29 mouse cellular contexts compared by ENCODE assay signal in the genomic region with DNA sequence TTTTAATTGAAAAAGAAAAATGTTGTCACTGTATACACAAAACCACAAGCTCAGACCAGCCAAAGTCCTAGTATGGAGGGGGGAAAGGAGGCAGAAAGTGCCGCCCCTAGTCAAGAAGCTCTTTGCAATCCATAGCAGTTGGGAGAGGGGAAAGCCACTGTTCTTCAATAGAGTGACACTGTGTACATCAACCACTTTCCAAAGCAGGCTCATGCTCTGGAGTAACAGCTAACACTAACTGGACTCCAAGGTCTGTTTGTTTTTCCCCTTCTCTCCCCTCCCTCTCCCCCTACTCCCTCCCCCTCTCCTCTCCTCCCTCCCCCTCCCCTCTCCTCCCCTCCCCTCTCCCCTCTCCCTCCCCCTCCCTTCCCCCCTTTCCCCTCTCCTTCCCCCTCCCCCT. TPM values are rescaled to one million over a fixed set of nuclear protein-coding genes. Genes with fewer than 3 reads are reported as not detected.
A peak's percentile ranks its signal among the peaks of the same experiment; 100 is the strongest.
DNase-seq lines count a peak whose midpoint lies in the region; ATAC-seq and TF ChIP-seq lines count a peak whose summit lies in the region.
"Had no signal": no experiment of that assay in that cellular context is flagged by ENCODE, and none has a peak within 500 bp of the region (broad histone marks: within the 10 kb centered on the region; RNA-seq: fewer than 3 reads in every experiment).

No protein-coding gene starts in this region.

- 0 out of 2 replicates have a peak overlapping the region, but pooled peaks have one; percentile 20 for H3K27ac ChIP-seq in liver, embryonic 12.5 days
- no peak overlapping the region; the same call in 1 of the 2 replicates for H3K27ac ChIP-seq in liver, postnatal 0 days (ENCODE audit: low read depth)
- H3K27ac ChIP-seq in liver, embryonic 13.5 days = peak overlapping the region; percentile 9; the same call in 1 of the 2 replicates
- H3K27ac ChIP-seq in liver, embryonic 16.5 days (ENCODE audit: low read length) = no peak overlapping the region
- H3K27ac ChIP-seq: forebrain, embryonic 10.5 days; forebrain, embryonic 13.5 days; gastrocnemius, adult 2 months; heart, embryonic 13.5 days; hindbrain, embryonic 14.5 days; hindbrain, postnatal 0 days had no signal

- no peak overlapping the region for H3K4me2 ChIP-seq in liver, embryonic 12.5 days
- H3K4me2 ChIP-seq in liver, postnatal 0 days (ENCODE audit: low read depth, low read length) = no peak overlapping the region
- H3K4me2 ChIP-seq in liver, embryonic 13.5 days = no peak overlapping the region
- no peak overlapping the region for H3K4me2 ChIP-seq in liver, embryonic 16.5 days (ENCODE audit: low read depth, low read length)
- H3K4me2 ChIP-seq: forebrain, embryonic 13.5 days; heart, embryonic 13.5 days; hindbrain, embryonic 14.5 days had no signal

- H3K4me3 ChIP-seq in liver, embryonic 12.5 days = no peak overlapping the region
- H3K4me3 ChIP-seq in liver, postnatal 0 days (ENCODE audit: low read depth, low read length) = no peak overlapping the region
- no peak overlapping the region for H3K4me3 ChIP-seq in liver, embryonic 13.5 days (replicated peaks)
- no peak overlapping the region for H3K4me3 ChIP-seq in liver, embryonic 16.5 days (ENCODE audit: low read depth, low read length)
- H3K4me3 ChIP-seq: forebrain, embryonic 10.5 days; forebrain, embryonic 13.5 days; gastrocnemius, adult 2 months; heart, embryonic 13.5 days had no signal

- ATAC-seq in liver, embryonic 12.5 days = peak; percentile 49; the same call in 1 of the 2 replicates
- ATAC-seq in liver, postnatal 0 days = no peak
- peak; percentile 61; the same call in 1 of the 2 replicates for ATAC-seq in liver, embryonic 13.5 days (ENCODE audit: low read depth)
- ATAC-seq in liver, embryonic 16.5 days (ENCODE audit: low read depth) = peak; percentile 50; the same call in 1 of the 2 replicates
- ATAC-seq: CD4-positive, CD25-positive, alpha-beta regulatory T cell, adult 4 months; forebrain, embryonic 13.5 days; forebrain, embryonic 16.5 days; hindbrain, postnatal 0 days; inflammation-experienced regulatory T-cells, adult 6 months; Patski had no signal

- H3K36me3 ChIP-seq in liver, embryonic 12.5 days = no peaks in the 10 kb centered on the region
- no peaks in the 10 kb centered on the region for H3K36me3 ChIP-seq in liver, postnatal 0 days (replicated peaks; ENCODE audit: insufficient read depth, low read length)
- no peaks in the 10 kb centered on the region for H3K36me3 ChIP-seq in liver, embryonic 13.5 days
- H3K36me3 ChIP-seq in liver, embryonic 16.5 days (ENCODE audit: control insufficient read depth, insufficient read depth) = no peaks in the 10 kb centered on the region
- H3K36me3 ChIP-seq: forebrain, embryonic 10.5 days; G1E; heart, embryonic 13.5 days had no signal

- no peak for DNase-seq in liver, postnatal 0 days
- peak; percentile 17 for DNase-seq in ES-CJ7 (ENCODE audit: low read depth, low spot score)
- DNase-seq in liver, embryonic 13.5 days = no peak
- DNase-seq in left cerebral cortex, postnatal 25 days (ENCODE audit: low spot score in 2 of 2) = no peak
- no peak for DNase-seq in thymus, postnatal 4 days
- DNase-seq: adrenal gland, adult 2 months; adrenal gland, postnatal 14 days; cerebellum, adult 11 months; cerebellum, adult 2 months; cerebellum, adult 9-11 months; gastrocnemius, adult 2 months; gastrocnemius, postnatal 14 days; heart, adult 18-20 months; heart, postnatal 14 days; heart, postnatal 4 days had no signal

- H3K9ac ChIP-seq in liver, embryonic 12.5 days = no peak overlapping the region
- H3K9ac ChIP-seq in liver, postnatal 0 days (replicated peaks) = no peak overlapping the region
- no peak overlapping the region for H3K9ac ChIP-seq in liver, embryonic 13.5 days
- H3K9ac ChIP-seq in liver, embryonic 16.5 days (ENCODE audit: low read depth, low read length) = no peak overlapping the region
- H3K9ac ChIP-seq: forebrain, embryonic 13.5 days; heart, embryonic 13.5 days; hindbrain, embryonic 14.5 days had no signal

- no peaks in the 10 kb centered on the region for H3K9me3 ChIP-seq in liver, embryonic 12.5 days (replicated peaks)
- no peaks in the 10 kb centered on the region for H3K9me3 ChIP-seq in liver, postnatal 0 days (ENCODE audit: low read length)
- H3K9me3 ChIP-seq in liver, embryonic 13.5 days (replicated peaks) = no peaks in the 10 kb centered on the region
- H3K9me3 ChIP-seq in liver, embryonic 16.5 days (replicated peaks; ENCODE audit: control insufficient read depth, low read length) = no peaks in the 10 kb centered on the region
- H3K9me3 ChIP-seq: forebrain, embryonic 10.5 days; forebrain, embryonic 13.5 days; G1E; heart, embryonic 13.5 days had no signal

- H3K4me1 ChIP-seq in liver, embryonic 12.5 days = 0 out of 2 replicates have a peak, but pooled peaks cover 4% of the 10 kb centered on the region
- 0 out of 2 replicates have a peak, but pooled peaks cover 4% of the 10 kb centered on the region for H3K4me1 ChIP-seq in liver, postnatal 0 days (ENCODE audit: insufficient read depth)
- H3K4me1 ChIP-seq in liver, embryonic 13.5 days (replicated peaks) = no peaks in the 10 kb centered on the region; the same call in 1 of the 2 replicates
- H3K4me1 ChIP-seq in liver, embryonic 16.5 days (ENCODE audit: control insufficient read depth, low read depth, low read length) = no peaks in the 10 kb centered on the region; the same call in 1 of the 2 replicates
- H3K4me1 ChIP-seq: forebrain, embryonic 10.5 days; forebrain, embryonic 13.5 days; heart, embryonic 13.5 days had no signal

- H3K27me3 ChIP-seq in liver, embryonic 12.5 days (replicated peaks) = no peaks in the 10 kb centered on the region
- H3K27me3 ChIP-seq in liver, postnatal 0 days (ENCODE audit: insufficient read depth, low read length) = no peaks in the 10 kb centered on the region
- H3K27me3 ChIP-seq in liver, embryonic 13.5 days = no peaks in the 10 kb centered on the region
- no peaks in the 10 kb centered on the region for H3K27me3 ChIP-seq in liver, embryonic 16.5 days (ENCODE audit: control insufficient read depth, insufficient read depth, low read depth, low read length)
- H3K27me3 ChIP-seq: forebrain, embryonic 13.5 days; heart, embryonic 13.5 days; Patski had no signal

- TF ChIP-seq CTCF in liver, postnatal 0 days (IDR thresholded peaks at IDR 0.05; ENCODE audit: low read depth) = no peak

- 56% methylated on average over 1 of the region's 1 CpGs for WGBS in liver, embryonic 12.5 days (ENCODE audit: insufficient replicate concordance)
- 71% methylated on average over 1 of the region's 1 CpGs for WGBS in liver, postnatal 0 days (ENCODE audit: insufficient replicate concordance)
- 38% methylated on average over 1 of the region's 1 CpGs for WGBS in liver, embryonic 13.5 days (ENCODE audit: insufficient replicate concordance)
- WGBS in liver, embryonic 16.5 days (ENCODE audit: insufficient replicate concordance) = 31% methylated on average over 1 of the region's 1 CpGs

- intact Hi-C loops in left cerebral cortex, postnatal 25 days (cut with DNase I) = no loop called here

- no peak for TF ChIP-seq EP300 in liver, postnatal 0 days (IDR thresholded peaks at IDR 0.05; ENCODE audit: low read depth)

RNA-seq across cellular contexts. Expression of gene Bst1, which starts 18.0 kb away (rescaled TPM):
- 0.20 and 0.26 TPM in 2 replicates for polyA plus RNA-seq in liver, embryonic 12.5 days (2016; fragmentation: Nextera tagmentation; extraction: Ambion mirVana)
- 3.1 TPM in 2 replicates for polyA plus RNA-seq in liver, postnatal 0 days (2015; fragmentation: Nextera tagmentation; extraction: Ambion mirVana)
- 0.16 and 0.35 TPM in 2 replicates for polyA plus RNA-seq in liver, embryonic 13.5 days (2015; fragmentation: Nextera tagmentation; extraction: Ambion mirVana)
- 1.6 and 1.8 TPM in 2 replicates for polyA plus RNA-seq in liver, embryonic 16.5 days (2015; fragmentation: Nextera tagmentation; extraction: Ambion mirVana)
- under 1 TPM in 1 of 2 experiments, not detected in 1; 0.25 TPM for total RNA-seq in left cerebral cortex, postnatal 25 days (2021)
- total RNA-seq: hindbrain, postnatal 0 days had no signal
- polyA plus RNA-seq: C2C12; CD4-positive, CD25-positive, alpha-beta regulatory T cell, adult 4 months; forebrain, embryonic 13.5 days; forebrain, embryonic 16.5 days; G1E; hindbrain, embryonic 11.5 days; hindbrain, embryonic 14.5 days had no signal

RNA-seq across cellular contexts. Expression of gene Fbxl5, which starts 20.7 kb away (rescaled TPM):
- polyA plus RNA-seq in liver, embryonic 12.5 days (2016; fragmentation: Nextera tagmentation; extraction: Ambion mirVana) = 26.7 and 27.3 TPM in 2 replicates
- 15.9 and 16.5 TPM in 2 replicates for polyA plus RNA-seq in liver, postnatal 0 days (2015; fragmentation: Nextera tagmentation; extraction: Ambion mirVana)
- 22.3 and 28.4 TPM in 2 replicates for polyA plus RNA-seq in liver, embryonic 13.5 days (2015; fragmentation: Nextera tagmentation; extraction: Ambion mirVana)
- 20.9 and 21.2 TPM in 2 replicates for polyA plus RNA-seq in liver, embryonic 16.5 days (2015; fragmentation: Nextera tagmentation; extraction: Ambion mirVana)
- 10 to 100 TPM; 83.8 to 84.4 TPM for total RNA-seq in left cerebral cortex, postnatal 25 days (2021)

Comparison
In these comparisons a context has a peak if more than half of its experiments do, and no peak if none do; other contexts are left out.
1. H3K27ac ChIP-seq: peak in liver, embryonic 12.5 days (single experiment) and liver, embryonic 13.5 days (single experiment); none in liver, postnatal 0 days (single experiment) and liver, embryonic 16.5 days (single experiment).